Mouse (Mus musculus) MEL (cell line): ENCODE data around the gene Gm42517.

Source experiments
- ELF1 ChIP-seq: IDR thresholded peaks from 2 replicates; pipeline ENCODE4 v1.6.1; 2014; ENCODE audit warnings: low read depth, mild to moderate bottlenecking, inconsistent platforms, low read length, improper control_type of control experiment, moderate library complexity
- GABPA ChIP-seq: IDR thresholded peaks from 2 replicates; pipeline ENCODE4 v1.6.1; 2012; ENCODE audit warnings: low read depth, mild to moderate bottlenecking, inconsistent platforms, low read length, improper control_type of control experiment, moderate library complexity
- ZKSCAN1 ChIP-seq: IDR thresholded peaks from 2 replicates; pipeline ENCODE4 v1.6.1; 2012; ENCODE audit warnings: low read depth, mild to moderate bottlenecking, inconsistent platforms, low read length, improper control_type of control experiment, moderate library complexity

- TF ChIP-seq ELF1, result no peak
- TF ChIP-seq ZKSCAN1, result no peak
- TF ChIP-seq GABPA, result no peak
Observed at GRCm38 (mm10) chr5:108359491-108359890, 8.2 kb downstream of the Gm42517 start.
